Mouse (Mus musculus) MEL (cell line): ENCODE measurements around the gene Fgfr2.

Source experiments
- CHD1 ChIP-seq: IDR thresholded peaks from 2 replicates; pipeline ENCODE4 v1.6.1; 2012; ENCODE audit warnings: low read depth, mild to moderate bottlenecking, inconsistent platforms, low read length, improper control_type of control experiment
- CHD2 ChIP-seq: IDR thresholded peaks from 2 replicates; pipeline ENCODE4 v1.6.1; 2011; ENCODE audit warnings: low read length, improper control_type of control experiment
- CTCF ChIP-seq, 3 experiments: IDR thresholded peaks in 2 of 3; conservative IDR thresholded peaks in 1 of 3; 2 replicates each; pipeline ENCODE4 v1.5.1; 2011 to 2012; ENCODE audit warnings: low read length in 3 of 3, low read depth in 2 of 3, mild to moderate bottlenecking in 2 of 3, improper control_type of control experiment in 1 of 3, inconsistent platforms in 1 of 3, mixed read lengths in 1 of 3, moderate library complexity in 1 of 3; ENCODE audit not compliant: control insufficient read depth in 1 of 3, insufficient read depth in 1 of 3, poor library complexity in 1 of 3, severe bottlenecking in 1 of 3
- EP300 ChIP-seq, 2 experiments: IDR thresholded peaks; 2 replicates each; pipeline ENCODE4 v1.6.1; 2011; ENCODE audit warnings: improper control_type of control experiment in 2 of 2, low read length in 2 of 2, low read depth in 1 of 2, mild to moderate bottlenecking in 1 of 2
- GATA1 ChIP-seq: IDR thresholded peaks from 2 replicates; pipeline ENCODE4 v1.6.1; 2011; ENCODE audit warnings: low read depth, low read length, improper control_type of control experiment
- HCFC1 ChIP-seq: IDR thresholded peaks from 2 replicates; pipeline ENCODE4 v1.6.1; 2012; ENCODE audit warnings: low read depth, mild to moderate bottlenecking, inconsistent platforms, low read length, improper control_type of control experiment, moderate library complexity
- NRF1 ChIP-seq: IDR thresholded peaks from 2 replicates; pipeline ENCODE4 v1.6.1; 2014; ENCODE audit warnings: low read depth, mild to moderate bottlenecking, inconsistent platforms, low read length, improper control_type of control experiment, moderate library complexity; ENCODE audit not compliant: poor library complexity, insufficient read depth, severe bottlenecking
- POLR2A ChIP-seq, 2 experiments: IDR thresholded peaks; 2 replicates each; pipeline ENCODE4 v1.6.1; 2011 to 2012; ENCODE audit warnings: low read length in 2 of 2, mild to moderate bottlenecking in 2 of 2, control low read depth in 1 of 2, improper control_type of control experiment in 1 of 2, low read depth in 1 of 2, moderate library complexity in 1 of 2; ENCODE audit not compliant: control insufficient read depth in 1 of 2, insufficient read depth in 1 of 2, poor library complexity in 1 of 2
- POLR2AphosphoS2 ChIP-seq: IDR thresholded peaks from 2 replicates; pipeline ENCODE4 v1.6.1; 2011; ENCODE audit warnings: low read length, improper control_type of control experiment
- RAD21 ChIP-seq: IDR thresholded peaks from 2 replicates; pipeline ENCODE4 v1.6.1; 2011; ENCODE audit warnings: mild to moderate bottlenecking, low read depth, low read length, improper control_type of control experiment
- SMC3 ChIP-seq: IDR thresholded peaks from 2 replicates; pipeline ENCODE4 v1.6.1; 2011; ENCODE audit warnings: low read depth, low read length, improper control_type of control experiment
- TAL1 ChIP-seq: IDR thresholded peaks from 2 replicates; pipeline ENCODE4 v1.6.1; 2012; ENCODE audit warnings: mild to moderate bottlenecking, inconsistent platforms, low read length, moderate library complexity, mixed read lengths
- UBTF ChIP-seq: IDR thresholded peaks from 2 replicates; pipeline ENCODE4 v1.6.1; 2012; ENCODE audit warnings: low read depth, mild to moderate bottlenecking, inconsistent platforms, low read length, improper control_type of control experiment, moderate library complexity, borderline replicate concordance; ENCODE audit not compliant: insufficient read depth

DNA sequence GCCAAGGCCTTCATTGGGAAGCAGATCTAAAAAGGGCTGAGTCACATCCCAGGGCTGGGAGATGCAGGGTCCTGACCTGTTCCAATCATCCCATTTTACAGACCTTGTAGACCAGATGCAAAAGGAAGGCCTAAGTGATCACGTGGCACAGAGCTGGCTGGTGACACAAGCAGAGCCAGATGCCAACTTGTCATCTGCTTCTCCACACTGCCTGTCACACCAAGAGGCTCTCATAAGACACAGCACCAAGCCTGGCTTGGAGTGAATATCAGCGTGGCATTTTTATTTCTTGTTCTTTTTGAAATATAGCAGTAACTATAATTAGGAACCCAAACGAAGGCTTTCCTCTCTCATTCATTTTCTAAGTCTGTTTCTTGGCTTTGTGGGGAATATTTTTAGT lies 858.4 kb downstream of the Fgfr2 start:
- TF ChIP-seq TAL1 (no peak), CTCF (IDR thresholded peaks at IDR 0.05 in 2 of 3, conservative IDR thresholded peaks at IDR 0.05 in 1 of 3; ENCODE audit: control insufficient read depth in 1 of 3, insufficient read depth in 1 of 3, low read depth in 2 of 3, low read length in 3 of 3, poor library complexity in 1 of 3, severe bottlenecking in 1 of 3) (no peak), HCFC1 (no peak), POLR2AphosphoS2 (no peak), EP300 (IDR thresholded peaks at IDR 0.05; ENCODE audit: low read depth in 1 of 2, low read length in 2 of 2) (no peak), RAD21 (no peak), SMC3 (no peak), NRF1 (no peak), CHD1 (no peak), GATA1 (no peak), POLR2A (IDR thresholded peaks at IDR 0.05; ENCODE audit: control insufficient read depth in 1 of 2, insufficient read depth in 1 of 2, low read depth in 1 of 2, low read length in 2 of 2, poor library complexity in 1 of 2) (no peak), CHD2 (no peak), UBTF (no peak)
